Mouse (Mus musculus) splenic B cell, adult 2 months (primary cell): ENCODE results near the gene Cacng8.

Experiments used
- DNase-seq: peaks from one replicate; pipeline ENCODE4 v3.0.0-alpha.2; 2011; ENCODE audit warnings: low read depth, low spot score
- H3K27me3 ChIP-seq: 2 replicates; pipeline ENCODE4 v1.6.1; 2012; ENCODE audit warnings: mild to moderate bottlenecking, low read length, moderate library complexity, mixed read lengths; ENCODE audit not compliant: control insufficient read depth, poor library complexity, insufficient read depth, severe bottlenecking
- H3K36me3 ChIP-seq: 2 replicates; pipeline ENCODE4 v1.6.1; 2012; ENCODE audit warnings: mild to moderate bottlenecking, low read length, moderate library complexity, mixed read lengths; ENCODE audit not compliant: control insufficient read depth, poor library complexity, insufficient read depth, severe bottlenecking

The Cacng8 gene

GRCm38 (mm10) chr7:3460261-3460660 is 69.8 kb downstream of the Cacng8 start:
- no peaks in the 10 kb centered on the region for H3K27me3 ChIP-seq

DNA sequence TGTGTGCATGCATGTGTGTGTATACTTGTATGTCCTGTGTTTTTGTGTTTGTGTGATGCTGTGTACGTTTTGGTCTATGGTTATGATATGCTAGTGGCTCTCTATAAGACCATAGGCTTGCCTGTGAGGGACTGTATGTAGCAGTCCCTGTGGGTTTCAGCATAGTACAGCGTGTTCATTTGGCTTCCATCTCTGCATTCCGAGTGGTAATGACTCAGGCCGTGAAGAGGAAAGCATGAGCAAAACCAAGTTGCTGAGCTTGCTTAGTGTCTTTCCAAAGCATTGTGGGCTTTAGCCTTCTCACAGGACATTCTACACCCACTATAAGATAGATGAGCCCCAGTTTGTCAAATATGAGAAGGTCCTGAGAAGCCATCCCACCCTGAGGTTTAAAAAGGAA is 72.8 kb downstream of the Cacng8 start:
- Histone ChIP-seq H3K36me3 (no peaks in the 10 kb centered on the region), H3K27me3 (no peaks in the 10 kb centered on the region)
- no peak for DNase-seq

More at GRCm38 (mm10) chr7:3460261-3460660, 69.8 kb downstream of the Cacng8 start:
- no peak for DNase-seq
- no peaks in the 10 kb centered on the region for H3K36me3 ChIP-seq
